Mouse (Mus musculus): ENCODE measurements around the gene Fgf15.

DNA sequence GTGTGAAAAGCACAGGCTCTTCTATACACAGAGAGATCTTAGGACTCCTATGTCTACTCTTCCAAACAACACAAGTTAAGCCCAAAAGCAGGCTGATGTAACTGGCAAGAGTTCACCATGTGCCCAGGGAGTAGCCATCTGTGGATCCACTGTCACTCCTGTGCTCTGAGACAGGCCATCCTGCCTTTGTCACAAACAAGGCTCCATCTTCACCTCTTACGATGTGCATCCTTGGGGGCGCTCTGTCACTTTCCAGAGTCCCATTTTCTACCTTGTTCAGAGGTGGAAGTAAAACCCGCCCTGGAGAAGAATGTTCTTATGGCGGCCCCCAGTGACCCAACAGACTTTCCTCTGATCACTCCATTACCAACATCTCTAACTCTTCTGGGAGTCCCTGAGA lies 1.6 kb upstream of the Fgf15 start:
- TF ChIP-seq POLR2A (IDR thresholded peaks at IDR 0.05; ENCODE audit: control insufficient read depth, low read depth, low read length) (no peak), CTCF (IDR thresholded peaks at IDR 0.05; ENCODE audit: control insufficient read depth, insufficient read depth, insufficient replicate concordance, low read depth, low read length) (no peak)
